Mouse (Mus musculus): Measurements from ENCODE around the gene Sema3g. TPM values are rescaled to one million over a fixed set of nuclear protein-coding genes. Genes with fewer than 3 reads are reported as not detected.

The Sema3g gene
- 0.37 and 0.58 TPM in 2 replicates for total RNA-seq (2017)

- ATAC-seq (ENCODE audit: extremely low read depth, insufficient number of reproducible peaks, low FRiP score, poor library complexity, severe bottlenecking), result peak; percentile 30; the same call in 1 of the 2 replicates
Observed at GRCm38 (mm10) chr14:31217666-31218065, at the start of gene Sema3g. Gene Sema3g, plus strand, starts transcription at chr14:31217860.

GRCm38 (mm10) chr14:31168425-31168824 lies 49.2 kb upstream of the Sema3g start, which contains the start of gene Stab1:
Gene Stab1, minus strand, starts transcription at chr14:31168641.
- ATAC-seq (ENCODE audit: extremely low read depth, insufficient number of reproducible peaks, low FRiP score, poor library complexity, severe bottlenecking), result no peak

DNA sequence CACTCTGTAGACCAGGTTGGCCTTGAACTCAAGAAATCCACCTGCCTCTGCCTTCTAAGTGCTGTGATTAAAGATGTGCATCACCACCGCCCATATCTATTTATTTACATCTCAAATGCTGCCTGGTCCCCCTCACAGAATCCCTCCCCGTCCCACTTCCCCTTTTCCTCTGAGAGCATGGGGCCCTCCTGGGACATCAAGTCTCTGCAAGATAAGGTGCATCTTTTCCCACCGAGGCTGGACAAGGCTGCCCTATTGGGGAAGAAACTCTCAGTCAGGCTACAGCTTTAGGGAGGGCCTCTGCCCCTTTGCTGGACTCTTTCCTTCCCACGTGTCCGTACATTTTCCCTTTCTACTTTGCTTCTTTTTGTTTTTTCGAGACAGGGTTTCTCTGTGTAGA lies 48.2 kb upstream of the Sema3g start:
- ATAC-seq (ENCODE audit: extremely low read depth, insufficient number of reproducible peaks, low FRiP score, poor library complexity, severe bottlenecking), result no peak

DNA sequence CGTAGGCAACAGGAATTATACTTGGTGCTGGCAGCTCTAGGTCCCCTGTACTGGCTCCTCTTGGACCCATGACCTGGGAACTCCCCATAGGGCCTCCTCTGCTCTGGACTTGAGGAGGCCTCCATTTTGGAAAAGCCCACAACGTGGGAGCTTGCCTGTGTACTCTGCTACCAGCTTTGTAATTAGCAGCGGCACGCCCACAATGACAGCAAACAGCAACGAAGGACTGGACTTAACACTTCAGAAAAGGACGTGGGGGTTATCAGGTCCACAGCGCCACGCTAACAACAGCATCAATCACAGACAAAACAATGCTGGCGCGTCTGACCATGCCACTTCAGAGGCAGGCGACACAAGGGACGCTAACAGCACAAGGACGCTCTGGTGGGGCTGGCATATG lies 46.7 kb upstream of the Sema3g start:
- ATAC-seq (ENCODE audit: extremely low read depth, insufficient number of reproducible peaks, low FRiP score, poor library complexity, severe bottlenecking), result no peak

DNA sequence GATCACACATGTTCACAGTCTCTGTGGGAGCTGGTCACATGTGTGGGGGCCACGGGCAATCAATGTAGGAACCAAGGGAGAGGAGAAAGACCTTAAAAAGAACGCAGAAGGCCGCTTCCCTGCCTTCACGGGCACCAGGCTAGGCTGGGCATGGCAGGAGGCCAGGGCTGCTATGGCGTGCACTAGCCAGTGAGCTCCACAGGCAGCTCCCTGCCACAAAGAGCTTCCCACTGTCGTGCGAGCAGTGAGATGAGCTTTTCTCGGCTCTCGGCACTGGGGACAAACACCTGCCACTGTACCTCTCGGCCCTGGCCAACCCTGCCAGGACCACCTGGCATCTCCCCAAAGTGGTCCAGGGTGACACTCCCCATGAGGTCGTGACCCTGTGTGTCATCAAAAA lies 46.3 kb upstream of the Sema3g start:
- no peak for ATAC-seq (ENCODE audit: extremely low read depth, insufficient number of reproducible peaks, low FRiP score, poor library complexity, severe bottlenecking)

DNA sequence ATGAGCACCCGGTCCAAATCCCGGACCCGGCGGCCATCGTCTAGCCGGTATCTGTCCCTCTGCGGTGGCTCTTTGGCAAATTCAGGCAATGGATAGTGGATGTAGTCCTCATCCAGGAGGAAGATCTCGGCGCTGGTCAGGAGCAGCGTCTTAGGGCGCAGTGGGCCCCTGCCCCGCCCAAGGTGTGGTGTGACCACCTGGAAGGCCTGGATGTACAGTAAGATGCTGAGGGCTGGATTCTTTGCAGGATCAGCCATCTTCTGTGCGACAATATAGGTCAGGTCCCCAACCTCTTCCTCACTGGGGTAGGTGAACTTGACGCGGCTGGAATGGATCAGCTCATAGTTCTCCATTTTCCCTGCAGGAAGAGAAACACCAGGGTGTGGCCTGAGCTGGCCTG lies 45.8 kb upstream of the Sema3g start:
- no peak for ATAC-seq (ENCODE audit: extremely low read depth, insufficient number of reproducible peaks, low FRiP score, poor library complexity, severe bottlenecking)

GRCm38 (mm10) chr14:31172781-31173455 lies 44.7 kb upstream of the Sema3g start:
- ATAC-seq (ENCODE audit: extremely low read depth, insufficient number of reproducible peaks, low FRiP score, poor library complexity, severe bottlenecking), result no peak

DNA sequence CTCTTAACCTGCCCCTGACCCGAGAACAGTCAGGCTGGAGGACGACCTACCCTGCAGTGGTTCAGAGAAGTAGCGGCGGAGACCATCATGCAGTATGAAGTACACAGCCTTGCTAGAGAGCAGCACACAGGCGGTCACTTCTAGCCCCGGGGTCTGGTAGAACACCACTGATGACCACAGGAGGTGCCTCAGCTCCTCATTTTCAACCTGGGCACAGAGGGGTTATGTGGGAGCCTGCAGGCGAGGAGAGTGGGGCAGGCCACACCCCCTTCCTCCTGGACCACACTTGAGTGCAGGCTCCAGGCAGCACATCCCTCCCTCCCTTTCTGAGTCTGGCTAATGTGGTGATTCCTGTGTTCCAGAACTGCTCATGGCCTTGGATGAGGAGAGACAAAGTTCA lies 44.1 kb upstream of the Sema3g start:
- ATAC-seq (ENCODE audit: extremely low read depth, insufficient number of reproducible peaks, low FRiP score, poor library complexity, severe bottlenecking), result no peak

GRCm38 (mm10) chr14:31177287-31177686 lies 40.4 kb upstream of the Sema3g start:
- no peak for ATAC-seq (ENCODE audit: extremely low read depth, insufficient number of reproducible peaks, low FRiP score, poor library complexity, severe bottlenecking)

- ATAC-seq (ENCODE audit: extremely low read depth, insufficient number of reproducible peaks, low FRiP score, poor library complexity, severe bottlenecking), result no peak
Observed at GRCm38 (mm10) chr14:31177715-31178114, 39.9 kb upstream of the Sema3g start.

- ATAC-seq (ENCODE audit: extremely low read depth, insufficient number of reproducible peaks, low FRiP score, poor library complexity, severe bottlenecking), result no peak
Observed at GRCm38 (mm10) chr14:31179677-31180365, 37.8 kb upstream of the Sema3g start.

DNA sequence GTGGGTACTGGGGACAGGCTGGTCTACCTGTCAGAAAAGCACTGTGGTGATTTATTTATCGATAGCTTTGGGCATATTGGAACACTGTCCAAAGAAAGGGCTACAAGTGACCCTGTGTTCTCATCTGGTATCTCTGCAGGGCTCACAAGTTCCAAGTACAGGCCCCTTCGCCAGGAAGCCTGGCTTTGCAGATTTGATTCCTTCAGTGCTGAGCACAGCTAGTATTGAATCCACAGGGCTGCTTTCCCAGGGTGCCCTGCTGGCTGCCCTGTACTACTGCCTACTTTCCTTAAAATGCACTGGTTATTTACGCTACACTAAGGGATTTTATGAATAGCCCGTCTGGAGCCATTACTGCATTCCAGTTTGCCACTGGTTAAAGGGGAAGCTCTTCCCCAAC lies 36.1 kb upstream of the Sema3g start:
- no peak for ATAC-seq (ENCODE audit: extremely low read depth, insufficient number of reproducible peaks, low FRiP score, poor library complexity, severe bottlenecking)

DNA sequence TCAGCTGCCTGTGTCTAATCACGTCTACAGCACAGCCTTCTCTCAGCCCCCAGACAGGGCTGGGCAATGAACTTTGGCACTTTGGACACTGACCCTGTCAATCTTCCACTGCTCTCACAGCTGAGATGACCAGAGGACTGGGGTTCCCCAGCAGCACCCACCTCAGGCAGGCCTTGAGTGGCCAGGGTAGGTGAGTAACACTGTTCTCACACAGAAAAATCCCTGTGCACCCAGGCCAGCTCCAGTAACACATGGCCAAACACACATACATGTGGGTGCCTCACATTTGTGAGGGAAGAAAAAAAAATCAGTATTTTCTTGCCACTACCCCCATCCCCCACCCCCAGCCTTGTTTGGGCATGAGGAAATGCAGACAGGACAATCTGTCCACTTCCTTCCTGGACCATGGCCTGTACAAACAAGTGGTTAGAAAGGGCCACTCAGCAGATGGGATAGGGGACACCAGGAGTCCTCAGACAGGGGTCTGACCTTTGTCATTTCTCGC lies 34.8 kb upstream of the Sema3g start:
- ATAC-seq (ENCODE audit: extremely low read depth, insufficient number of reproducible peaks, low FRiP score, poor library complexity, severe bottlenecking), result no peak

DNA sequence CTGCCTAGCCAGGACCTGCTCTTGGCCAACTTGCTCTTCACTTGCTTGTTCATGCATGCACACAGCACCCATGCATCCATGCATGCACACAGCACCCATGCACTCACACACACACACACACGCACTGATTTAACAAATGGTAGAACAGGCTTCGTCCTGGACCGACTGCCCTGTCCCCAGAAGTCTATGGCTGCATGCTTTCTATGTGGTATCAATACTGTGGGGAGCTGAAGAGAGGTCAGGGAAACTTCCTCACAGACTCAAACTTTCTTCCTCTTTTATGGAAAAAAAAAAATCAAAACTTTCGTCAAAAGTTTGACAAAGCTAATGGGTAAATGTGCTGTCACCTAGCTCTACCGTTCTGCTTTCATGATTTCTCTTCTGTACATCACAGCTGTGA lies 34.1 kb upstream of the Sema3g start:
- ATAC-seq (ENCODE audit: extremely low read depth, insufficient number of reproducible peaks, low FRiP score, poor library complexity, severe bottlenecking), result no peak

GRCm38 (mm10) chr14:31184195-31184594 lies 33.5 kb upstream of the Sema3g start:
- ATAC-seq (ENCODE audit: extremely low read depth, insufficient number of reproducible peaks, low FRiP score, poor library complexity, severe bottlenecking), result no peak

GRCm38 (mm10) chr14:31186656-31187055 lies 31.0 kb upstream of the Sema3g start:
- ATAC-seq (ENCODE audit: extremely low read depth, insufficient number of reproducible peaks, low FRiP score, poor library complexity, severe bottlenecking), result no peak

DNA sequence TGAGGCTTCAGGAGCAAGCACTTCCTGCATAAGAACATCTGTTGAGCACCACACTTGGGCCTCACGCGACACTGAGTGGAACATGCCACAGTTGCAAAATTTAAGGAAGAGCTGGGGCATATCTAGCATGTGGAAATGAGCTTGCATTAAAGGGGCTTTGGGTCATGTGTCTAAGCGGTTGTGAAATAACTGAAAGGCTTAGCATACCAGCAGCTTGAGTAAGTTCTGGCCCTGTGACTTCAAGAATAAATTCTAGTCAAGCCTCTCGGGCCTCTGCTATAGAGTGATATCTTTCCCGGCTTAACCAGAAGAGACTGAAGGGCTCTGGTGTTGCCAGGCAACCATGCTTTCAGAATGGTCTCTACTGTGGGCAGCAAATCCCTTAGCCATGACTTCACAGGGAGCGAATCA lies 28.9 kb upstream of the Sema3g start:
- peak; percentile 18; the same call in 1 of the 2 replicates for ATAC-seq (ENCODE audit: extremely low read depth, insufficient number of reproducible peaks, low FRiP score, poor library complexity, severe bottlenecking)

DNA sequence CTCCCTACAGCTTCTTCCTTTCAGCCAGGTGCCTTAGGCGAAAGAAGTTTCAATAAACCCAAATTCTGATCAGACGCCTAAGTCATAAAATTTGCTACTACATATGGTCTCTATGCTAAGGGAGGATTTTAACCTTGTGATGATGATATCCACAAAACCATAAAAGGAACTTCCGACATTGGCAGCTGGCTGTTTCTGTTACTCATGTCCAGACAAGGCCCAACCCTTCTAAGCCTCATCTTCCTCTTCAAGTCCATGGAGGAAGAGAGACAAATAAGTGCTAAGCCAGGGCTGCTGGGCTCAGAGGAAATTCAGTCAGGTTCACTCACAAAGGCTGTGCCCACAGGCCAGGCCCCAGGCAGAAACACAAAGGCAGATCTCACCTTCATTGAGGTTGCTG lies 28.3 kb upstream of the Sema3g start:
- no peak for ATAC-seq (ENCODE audit: extremely low read depth, insufficient number of reproducible peaks, low FRiP score, poor library complexity, severe bottlenecking)

- ATAC-seq (ENCODE audit: extremely low read depth, insufficient number of reproducible peaks, low FRiP score, poor library complexity, severe bottlenecking), result no peak
Observed at GRCm38 (mm10) chr14:31191936-31192335, 25.7 kb upstream of the Sema3g start.

DNA sequence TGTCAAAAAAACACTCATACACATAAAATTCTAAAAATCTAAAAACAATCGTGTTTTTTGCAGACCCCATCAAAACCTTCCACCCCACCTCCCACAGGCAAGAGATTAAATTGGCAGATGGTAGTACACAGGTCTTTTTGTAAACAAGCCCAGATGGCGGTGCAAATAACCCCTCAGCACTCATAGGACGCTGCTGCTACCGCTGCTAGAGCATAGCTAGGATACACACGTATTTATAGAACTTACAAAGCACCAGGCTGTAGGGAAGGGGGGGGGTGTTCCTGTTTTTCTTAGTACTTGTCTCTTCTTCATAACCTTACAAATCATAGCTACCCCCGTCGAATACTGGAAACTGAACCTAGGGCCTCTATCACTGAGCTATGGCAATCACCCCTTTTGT lies 23.9 kb upstream of the Sema3g start:
- no peak for ATAC-seq (ENCODE audit: extremely low read depth, insufficient number of reproducible peaks, low FRiP score, poor library complexity, severe bottlenecking)

Measured in neutrophil, adult 5-6 weeks (primary cell).